Mouse (Mus musculus) small intestine, adult 2 months (tissue): ENCODE results near the gene Gm28305.

ENCODE experiments used
- CTCF ChIP-seq: fragments of 200-500 bp; IDR thresholded peaks from 2 replicates; pipeline ENCODE4 v1.5.1; 2012; ENCODE audit warnings: low read depth, mild to moderate bottlenecking, control low read depth, inconsistent platforms, low read length, moderate library complexity, mixed read lengths; ENCODE audit not compliant: insufficient replicate concordance, insufficient read length; ENCODE audit errors: extremely low read depth
- POLR2A ChIP-seq: fragments of 200-500 bp; IDR thresholded peaks from 2 replicates; pipeline ENCODE4 v1.6.1; 2012; ENCODE audit warnings: low read depth, mild to moderate bottlenecking, control low read depth, inconsistent platforms, low read length, moderate library complexity

- TF ChIP-seq CTCF = no peak
- no peak for TF ChIP-seq POLR2A
These were observed 57.8 kb downstream of the Gm28305 start for GRCm38 (mm10) chr9:104098256-104098655.
